Mouse (Mus musculus): ENCODE measurements around the gene Islr.

Gene Islr

GRCm38 (mm10) chr9:58196610-58197567 is 7.2 kb downstream of the Islr start:
- DNase-seq (ENCODE audit: low read depth, low spot score): no peak

GRCm38 (mm10) chr9:58196141-58196540 is 8.0 kb downstream of the Islr start:
- DNase-seq (ENCODE audit: low read depth, low spot score): no peak

GRCm38 (mm10) chr9:58195671-58196070 is 8.4 kb downstream of the Islr start:
- no peak for DNase-seq (ENCODE audit: low read depth, low spot score)

- DNase-seq (ENCODE audit: low read depth, low spot score): no peak
Measured at GRCm38 (mm10) chr9:58194222-58194621, 9.9 kb downstream of the Islr start.

GRCm38 (mm10) chr9:58184456-58184855 is 19.6 kb downstream of the Islr start:
- no peak for DNase-seq (ENCODE audit: low read depth, low spot score)

GRCm38 (mm10) chr9:58179390-58179789 is 24.7 kb downstream of the Islr start:
- DNase-seq (ENCODE audit: low read depth, low spot score): no peak

GRCm38 (mm10) chr9:58177165-58177564 is 26.9 kb downstream of the Islr start:
- DNase-seq (ENCODE audit: low read depth, low spot score): no peak

GRCm38 (mm10) chr9:58175745-58176487 is 28.2 kb downstream of the Islr start:
- DNase-seq (ENCODE audit: low read depth, low spot score): peak; percentile 47

GRCm38 (mm10) chr9:58174818-58175251 is 29.3 kb downstream of the Islr start:
- peak; percentile 19 for DNase-seq (ENCODE audit: low read depth, low spot score)

GRCm38 (mm10) chr9:58172863-58173262 is 31.2 kb downstream of the Islr start:
- no peak for DNase-seq (ENCODE audit: low read depth, low spot score)

GRCm38 (mm10) chr9:58169426-58169825 is 34.7 kb downstream of the Islr start:
- DNase-seq (ENCODE audit: low read depth, low spot score): no peak

- DNase-seq (ENCODE audit: low read depth, low spot score): no peak
Measured at GRCm38 (mm10) chr9:58168880-58169279, 35.2 kb downstream of the Islr start.

GRCm38 (mm10) chr9:58165779-58166178 is 38.3 kb downstream of the Islr start:
- no peak for DNase-seq (ENCODE audit: low read depth, low spot score)

GRCm38 (mm10) chr9:58163146-58163545 is 41.0 kb downstream of the Islr start:
- peak; percentile 59 for DNase-seq (ENCODE audit: low read depth, low spot score)

GRCm38 (mm10) chr9:58162173-58162572 is 41.9 kb downstream of the Islr start:
- DNase-seq (ENCODE audit: low read depth, low spot score): no peak

- no peak for DNase-seq (ENCODE audit: low read depth, low spot score)
Measured at GRCm38 (mm10) chr9:58160315-58160714, 43.8 kb downstream of the Islr start.

GRCm38 (mm10) chr9:58159855-58160254 is 44.3 kb downstream of the Islr start:
- DNase-seq (ENCODE audit: low read depth, low spot score): no peak

GRCm38 (mm10) chr9:58158541-58159311 is 45.4 kb downstream of the Islr start:
- peak; percentile 43 for DNase-seq (ENCODE audit: low read depth, low spot score)

- no peak for DNase-seq (ENCODE audit: low read depth, low spot score)
Measured at GRCm38 (mm10) chr9:58157838-58158237, 46.3 kb downstream of the Islr start.

- DNase-seq (ENCODE audit: low read depth, low spot score): no peak
Measured at GRCm38 (mm10) chr9:58156819-58157560, 47.1 kb downstream of the Islr start.

- no peak for DNase-seq (ENCODE audit: low read depth, low spot score)
Measured at GRCm38 (mm10) chr9:58155366-58155765, 48.7 kb downstream of the Islr start.

All from 3T3-L1 (cell line).